Mouse (Mus musculus): ENCODE results near the gene Ttc30b. TPM values are rescaled to one million over a fixed set of nuclear protein-coding genes. Genes with fewer than 3 reads are reported as not detected.

The Ttc30b gene
- total and polyA plus RNA-seq, 3 experiments: 11.1 to 17.5 (median 13.2) TPM

DNA sequence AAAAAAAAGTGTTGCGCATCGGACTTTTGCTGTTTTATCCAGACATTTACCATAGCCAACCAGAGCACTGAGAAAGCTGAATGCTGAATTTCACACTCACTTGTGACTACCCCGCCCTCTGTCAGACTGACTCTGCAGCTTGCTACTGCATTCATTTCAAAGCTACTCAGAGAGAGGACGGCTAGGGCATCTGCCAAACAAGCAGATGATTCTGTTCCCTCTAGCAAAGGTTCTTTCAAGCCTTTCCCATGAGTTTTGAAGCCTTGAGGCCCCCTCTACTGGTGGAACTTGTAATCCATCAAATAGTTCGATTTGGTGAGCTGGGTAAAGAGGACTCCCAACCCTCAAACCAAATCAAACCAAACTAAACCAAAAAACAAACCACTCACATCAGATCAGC lies 26.6 kb upstream of the Ttc30b start:
- WGBS: 9% methylated on average over 5 of the region's 5 CpGs
- Histone ChIP-seq H3K9ac (ENCODE audit: low read depth, low read length) (no peak overlapping the region), H3K36me3 (ENCODE audit: control insufficient read depth, insufficient read depth, low read length) (no peaks in the 10 kb centered on the region)

DNA sequence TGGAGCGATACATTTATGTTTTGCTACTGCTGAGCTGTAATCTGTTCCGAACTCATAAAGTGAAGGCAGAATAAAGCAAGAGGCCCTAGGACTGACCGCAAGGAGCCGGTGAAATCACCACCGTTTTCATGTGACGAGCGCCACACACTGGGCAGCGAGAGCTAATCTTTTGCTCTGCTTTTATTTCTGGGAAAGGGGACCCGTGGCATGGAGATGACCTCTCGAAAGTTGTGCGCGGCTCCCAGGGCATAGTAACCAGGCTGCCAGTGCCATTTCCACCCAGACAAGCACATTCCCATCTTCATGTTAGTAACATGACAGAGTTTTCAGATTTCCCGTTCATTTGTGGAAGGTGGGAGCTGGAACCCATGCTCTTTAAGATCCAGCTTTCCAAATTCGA lies 26.1 kb upstream of the Ttc30b start:
- H3K9ac ChIP-seq (ENCODE audit: low read depth, low read length): peak overlapping the region; percentile 57; the same call in 1 of the 2 replicates
- no peaks in the 10 kb centered on the region for H3K27me3 ChIP-seq (ENCODE audit: control insufficient read depth, insufficient read depth, low read length)
- TF ChIP-seq CTCF (IDR thresholded peaks at IDR 0.05): peak; percentile 73
- peak; percentile 64; the same call in 1 of the 2 replicates for TF ChIP-seq EP300 (IDR thresholded peaks at IDR 0.05; ENCODE audit: insufficient read depth, low read depth, low read length)
- TF ChIP-seq POLR2A (IDR thresholded peaks at IDR 0.05; ENCODE audit: insufficient read depth, low read depth, low read length): no peak
- peak overlapping the region; percentile 10; the same call in 1 of the 2 replicates for H3K27ac ChIP-seq
- intact Hi-C loops (cut with DNase I): loop anchor here (1.0 to 5.0 kb wide), 3 partner anchors 37 to 178 kb away; no protein-coding TSS in a partner anchor
- H3K79me2 ChIP-seq (replicated peaks; ENCODE audit: control insufficient read depth, insufficient read depth, low read length): no peaks in the 10 kb centered on the region
- DNase-seq: peak; percentile 72 to 79
- WGBS: 3% methylated on average over 14 of the region's 14 CpGs
- H3K4me1 ChIP-seq (ENCODE audit: control insufficient read depth, insufficient read depth, low read length): peaks cover 9% of the 10 kb centered on the region
- peak overlapping the region; percentile 48 for H3K4me3 ChIP-seq
- H3K36me3 ChIP-seq (ENCODE audit: control insufficient read depth, insufficient read depth, low read length): no peaks in the 10 kb centered on the region

More for the DNA sequence above, 26.6 kb upstream of the Ttc30b start:
- no peaks in the 10 kb centered on the region for H3K27me3 ChIP-seq (ENCODE audit: control insufficient read depth, insufficient read depth, low read length)
- DNase-seq: peak; percentile 49 to 60
- H3K4me1 ChIP-seq (ENCODE audit: control insufficient read depth, insufficient read depth, low read length): peaks cover 8% of the 10 kb centered on the region
- H3K4me3 ChIP-seq: peak overlapping the region; percentile 48
- no peaks in the 10 kb centered on the region for H3K79me2 ChIP-seq (replicated peaks; ENCODE audit: control insufficient read depth, insufficient read depth, low read length)
- peak overlapping the region; percentile 10; the same call in 1 of the 2 replicates for H3K27ac ChIP-seq
- intact Hi-C loops (cut with DNase I): loop anchor here (1.0 to 5.0 kb wide), 4 partner anchors 38 to 358 kb away; no protein-coding TSS in a partner anchor
- TF ChIP-seq CTCF (IDR thresholded peaks at IDR 0.05): peak; percentile 78
- TF ChIP-seq EP300 (IDR thresholded peaks at IDR 0.05; ENCODE audit: insufficient read depth, low read depth, low read length): no peak
- no peak for TF ChIP-seq POLR2A (IDR thresholded peaks at IDR 0.05; ENCODE audit: insufficient read depth, low read depth, low read length)

DNA sequence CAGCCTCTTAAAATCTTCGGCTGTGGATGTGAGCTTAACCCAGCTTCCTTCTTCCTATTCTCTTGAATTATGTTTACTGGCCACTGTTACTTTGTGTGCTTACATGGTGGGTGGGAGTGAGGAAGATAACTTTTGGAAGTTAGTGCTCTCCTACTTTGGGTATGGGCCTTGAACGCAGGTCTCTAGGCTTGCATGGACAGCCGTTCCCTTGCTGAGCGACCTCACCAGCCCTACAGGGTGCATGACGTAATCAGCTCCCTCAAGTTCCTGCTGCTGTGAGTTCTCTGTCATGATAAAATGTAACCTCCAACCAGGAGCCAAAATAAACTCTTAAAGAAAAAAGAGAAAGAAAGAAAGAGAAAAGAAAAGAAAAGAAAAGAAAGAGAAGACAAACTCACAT lies 25.7 kb upstream of the Ttc30b start:
- Histone ChIP-seq H3K4me1 (ENCODE audit: control insufficient read depth, insufficient read depth, low read length) (peaks cover 9% of the 10 kb centered on the region), H3K27me3 (ENCODE audit: control insufficient read depth, insufficient read depth, low read length) (no peaks in the 10 kb centered on the region), H3K4me3 (peak overlapping the region; percentile 48), H3K79me2 (replicated peaks; ENCODE audit: control insufficient read depth, insufficient read depth, low read length) (no peaks in the 10 kb centered on the region), H3K27ac (peak overlapping the region; percentile 10; the same call in 1 of the 2 replicates), H3K9ac (ENCODE audit: low read depth, low read length) (no peak overlapping the region), H3K36me3 (ENCODE audit: control insufficient read depth, insufficient read depth, low read length) (no peaks in the 10 kb centered on the region)
- DNase-seq: no peak
- WGBS: 53% methylated on average over 5 of the region's 5 CpGs
- TF ChIP-seq CTCF (IDR thresholded peaks at IDR 0.05) (no peak), EP300 (IDR thresholded peaks at IDR 0.05; ENCODE audit: insufficient read depth, low read depth, low read length) (no peak), POLR2A (IDR thresholded peaks at IDR 0.05; ENCODE audit: insufficient read depth, low read depth, low read length) (no peak)
- intact Hi-C loops (cut with DNase I): loop anchor here (1.0 to 5.0 kb wide), 3 partner anchors 37 to 177 kb away; no protein-coding TSS in a partner anchor

DNA sequence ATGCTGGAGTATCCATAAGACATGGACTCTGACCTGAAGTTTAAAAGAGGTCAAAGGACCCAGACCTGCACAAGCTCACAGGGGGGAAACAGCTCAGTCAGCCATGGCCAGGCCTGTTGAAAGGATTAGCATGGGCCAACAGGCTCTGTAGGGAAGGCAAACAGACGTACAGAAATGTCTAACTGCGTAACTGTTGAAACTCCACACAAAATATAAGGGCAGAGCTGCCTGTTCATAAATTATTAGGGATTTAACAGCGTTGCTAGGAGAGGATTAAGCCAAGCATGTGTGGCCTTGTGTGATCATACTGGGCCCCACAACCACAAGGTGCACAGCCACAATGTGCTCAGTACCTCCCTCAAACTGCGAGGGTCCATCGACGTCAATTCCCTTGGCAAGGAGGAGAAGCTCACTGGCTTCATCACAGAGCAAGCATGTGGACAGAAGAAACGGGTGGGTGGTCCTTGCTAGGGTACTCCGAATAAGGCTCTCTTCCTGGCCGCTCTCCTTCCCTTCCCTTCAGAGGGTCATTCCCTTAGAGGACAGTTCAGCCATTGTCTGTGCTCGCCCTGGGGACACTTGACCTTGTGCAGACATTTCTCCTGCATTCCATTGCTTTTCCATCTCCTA lies 24.9 kb upstream of the Ttc30b start:
- Histone ChIP-seq H3K27ac (no peak overlapping the region), H3K4me1 (ENCODE audit: control insufficient read depth, insufficient read depth, low read length) (peaks cover 9% of the 10 kb centered on the region), H3K9ac (ENCODE audit: low read depth, low read length) (no peak overlapping the region), H3K4me3 (no peak overlapping the region), H3K36me3 (ENCODE audit: control insufficient read depth, insufficient read depth, low read length) (no peaks in the 10 kb centered on the region), H3K27me3 (ENCODE audit: control insufficient read depth, insufficient read depth, low read length) (no peaks in the 10 kb centered on the region), H3K79me2 (replicated peaks; ENCODE audit: control insufficient read depth, insufficient read depth, low read length) (no peaks in the 10 kb centered on the region)
- TF ChIP-seq CTCF (IDR thresholded peaks at IDR 0.05) (no peak), POLR2A (IDR thresholded peaks at IDR 0.05; ENCODE audit: insufficient read depth, low read depth, low read length) (no peak), EP300 (IDR thresholded peaks at IDR 0.05; ENCODE audit: insufficient read depth, low read depth, low read length) (no peak)
- intact Hi-C loops (cut with DNase I): loop anchor here (5.0 kb wide), 1 partner anchor 36 kb away; no protein-coding TSS in a partner anchor
- 82% methylated on average over 10 of the region's 10 CpGs for WGBS
- DNase-seq: no peak

GRCm38 (mm10) chr2:75960366-75961330 lies 22.3 kb upstream of the Ttc30b start:
- Histone ChIP-seq H3K79me2 (replicated peaks; ENCODE audit: control insufficient read depth, insufficient read depth, low read length) (no peaks in the 10 kb centered on the region), H3K36me3 (ENCODE audit: control insufficient read depth, insufficient read depth, low read length) (no peaks in the 10 kb centered on the region), H3K9ac (ENCODE audit: low read depth, low read length) (no peak overlapping the region), H3K4me1 (ENCODE audit: control insufficient read depth, insufficient read depth, low read length) (peaks cover 9% of the 10 kb centered on the region), H3K27me3 (ENCODE audit: control insufficient read depth, insufficient read depth, low read length) (no peaks in the 10 kb centered on the region), H3K27ac (peak overlapping the region; percentile 66), H3K4me3 (no peak overlapping the region)
- intact Hi-C loops (cut with DNase I): loop anchor here (5.0 kb wide), 1 partner anchor 33 kb away; no protein-coding TSS in a partner anchor
- DNase-seq: peak; percentile 38 to 48
- TF ChIP-seq POLR2A (IDR thresholded peaks at IDR 0.05; ENCODE audit: insufficient read depth, low read depth, low read length) (no peak), EP300 (IDR thresholded peaks at IDR 0.05; ENCODE audit: insufficient read depth, low read depth, low read length) (0 out of 2 replicates have a peak, but pooled peaks have one; percentile 28), CTCF (IDR thresholded peaks at IDR 0.05) (no peak)
- WGBS: 43% methylated on average over 15 of the region's 15 CpGs
